Mouse (Mus musculus) heart, embryonic 16.5 days (tissue): ENCODE measurements at regions not wholly inside any gene's neighbourhood (a gene's known extent, or its start where the extent isn't known, plus 50 kb on each side); places are given as distances from the start of the nearest gene placed in this dataset.

Experiments used
- ATAC-seq: fragments of 200-750 bp; cut with Nextera tagmentation; replicated peaks from 2 replicates; pipeline ENCODE4 v1.8.0; 2017; ENCODE audit warnings: moderate number of reproducible peaks; ENCODE audit not compliant: insufficient read depth, low FRiP score; ENCODE audit errors: extremely low read depth
- H3K27ac ChIP-seq: fragments of 300-500 bp; sonication (generic); 2 replicates; pipeline ENCODE4 v1.5.1; 2014; ENCODE audit warnings: mild to moderate bottlenecking, low read length, control low read depth, moderate library complexity
- H3K27me3 ChIP-seq: fragments of 300-500 bp; sonication (generic); 2 replicates; pipeline ENCODE4 v1.6.1; 2014; ENCODE audit warnings: low read length, mixed read lengths; ENCODE audit not compliant: control insufficient read depth, insufficient read depth
- H3K36me3 ChIP-seq: fragments of 300-500 bp; sonication (generic); 2 replicates; pipeline ENCODE4 v1.6.1; 2014; ENCODE audit not compliant: control insufficient read depth, insufficient read depth
- H3K4me1 ChIP-seq: fragments of 300-500 bp; sonication (generic); 2 replicates; pipeline ENCODE4 v1.6.1; 2014; ENCODE audit warnings: low read length, mixed read lengths; ENCODE audit not compliant: control insufficient read depth, insufficient read depth
- H3K4me2 ChIP-seq: fragments of 300-500 bp; sonication (generic); 2 replicates; pipeline ENCODE4 v1.6.1; 2014; ENCODE audit warnings: low read depth, mild to moderate bottlenecking, control low read depth, low read length
- H3K4me3 ChIP-seq: fragments of 300-500 bp; sonication (generic); 2 replicates; pipeline ENCODE4 v1.5.1; 2014; ENCODE audit warnings: mild to moderate bottlenecking, control low read depth, low read length
- H3K9ac ChIP-seq: fragments of 300-500 bp; sonication (generic); 2 replicates; pipeline ENCODE4 v1.6.1; 2014; ENCODE audit warnings: low read length, control low read depth
- H3K9me3 ChIP-seq: fragments of 300-500 bp; sonication (generic); replicated peaks from 2 replicates; pipeline ENCODE4 v1.6.1; 2016; ENCODE audit warnings: low read length; ENCODE audit not compliant: control insufficient read depth
- WGBS: fragments of 180-500 bp; shearing (Covaris S2); extraction: QIAGEN DNeasy Blood & Tissue Kit; methylation state at CpG from one replicate; pipeline ENCODE4 v1.1.7; 2014; 5-methylcytosine and 5-hydroxymethylcytosine counted together

- no peaks in the 10 kb centered on the region for H3K9me3 ChIP-seq
- no peak overlapping the region for H3K9ac ChIP-seq
- H3K4me1 ChIP-seq: no peaks in the 10 kb centered on the region
- 62% methylated on average over 4 of the region's 4 CpGs for WGBS
- no peaks in the 10 kb centered on the region for H3K27me3 ChIP-seq
- no peak overlapping the region for H3K4me2 ChIP-seq
- no peaks in the 10 kb centered on the region for H3K36me3 ChIP-seq
- no peak overlapping the region for H3K27ac ChIP-seq
- no peak overlapping the region for H3K4me3 ChIP-seq
- ATAC-seq: no peak
These were observed 460.6 kb upstream of the Slit2 start for GRCm38 (mm10) chr5:47522161-47522942.

GRCm38 (mm10) chr5:47528671-47529070 lies 454.3 kb upstream of the Slit2 start:
- Histone ChIP-seq H3K4me1 (no peaks in the 10 kb centered on the region), H3K27me3 (no peaks in the 10 kb centered on the region), H3K9ac (no peak overlapping the region), H3K4me2 (no peak overlapping the region), H3K9me3 (no peaks in the 10 kb centered on the region), H3K27ac (no peak overlapping the region), H3K36me3 (no peaks in the 10 kb centered on the region), H3K4me3 (no peak overlapping the region)
- 84% methylated on average over 7 of the region's 7 CpGs for WGBS
- ATAC-seq: no peak

- no peak overlapping the region for H3K27ac ChIP-seq
- H3K9ac ChIP-seq: no peak overlapping the region
- ATAC-seq: no peak
These were observed 445.4 kb upstream of the Slit2 start for GRCm38 (mm10) chr5:47537532-47537931.

GRCm38 (mm10) chr5:47542248-47542647 lies 440.7 kb upstream of the Slit2 start:
- H3K4me2 ChIP-seq: no peak overlapping the region
- H3K4me1 ChIP-seq: no peaks in the 10 kb centered on the region
- WGBS: 69% methylated on average over 1 of the region's 1 CpGs
- no peaks in the 10 kb centered on the region for H3K36me3 ChIP-seq
- no peaks in the 10 kb centered on the region for H3K9me3 ChIP-seq
- ATAC-seq: no peak
- no peak overlapping the region for H3K9ac ChIP-seq
- no peak overlapping the region for H3K4me3 ChIP-seq
- H3K27me3 ChIP-seq: no peaks in the 10 kb centered on the region
- H3K27ac ChIP-seq: no peak overlapping the region

More at GRCm38 (mm10) chr5:47537532-47537931, 445.4 kb upstream of the Slit2 start:
- Histone ChIP-seq H3K9me3 (no peaks in the 10 kb centered on the region), H3K27me3 (no peaks in the 10 kb centered on the region), H3K4me1 (no peaks in the 10 kb centered on the region), H3K36me3 (no peaks in the 10 kb centered on the region), H3K4me3 (no peak overlapping the region), H3K4me2 (no peak overlapping the region)

- H3K36me3 ChIP-seq: no peaks in the 10 kb centered on the region
- no peak overlapping the region for H3K9ac ChIP-seq
- H3K9me3 ChIP-seq: no peaks in the 10 kb centered on the region
- no peak overlapping the region for H3K4me2 ChIP-seq
- no peak overlapping the region for H3K27ac ChIP-seq
- H3K27me3 ChIP-seq: no peaks in the 10 kb centered on the region
- ATAC-seq: no peak
- 76% methylated on average over 1 of the region's 1 CpGs for WGBS
- no peaks in the 10 kb centered on the region for H3K4me1 ChIP-seq
- no peak overlapping the region for H3K4me3 ChIP-seq
These were observed 426.2 kb upstream of the Slit2 start for GRCm38 (mm10) chr5:47556717-47557116.

- Histone ChIP-seq H3K9me3 (no peaks in the 10 kb centered on the region), H3K27me3 (no peaks in the 10 kb centered on the region), H3K36me3 (no peaks in the 10 kb centered on the region), H3K4me2 (no peak overlapping the region), H3K4me3 (no peak overlapping the region), H3K9ac (no peak overlapping the region), H3K4me1 (no peaks in the 10 kb centered on the region), H3K27ac (no peak overlapping the region)
- WGBS: 71% methylated on average over 8 of the region's 8 CpGs
- no peak for ATAC-seq
These were observed 425.7 kb upstream of the Slit2 start for GRCm38 (mm10) chr5:47557152-47557800.
